8 mouse cellular contexts compared by ENCODE assay signal in the genomic region with DNA sequence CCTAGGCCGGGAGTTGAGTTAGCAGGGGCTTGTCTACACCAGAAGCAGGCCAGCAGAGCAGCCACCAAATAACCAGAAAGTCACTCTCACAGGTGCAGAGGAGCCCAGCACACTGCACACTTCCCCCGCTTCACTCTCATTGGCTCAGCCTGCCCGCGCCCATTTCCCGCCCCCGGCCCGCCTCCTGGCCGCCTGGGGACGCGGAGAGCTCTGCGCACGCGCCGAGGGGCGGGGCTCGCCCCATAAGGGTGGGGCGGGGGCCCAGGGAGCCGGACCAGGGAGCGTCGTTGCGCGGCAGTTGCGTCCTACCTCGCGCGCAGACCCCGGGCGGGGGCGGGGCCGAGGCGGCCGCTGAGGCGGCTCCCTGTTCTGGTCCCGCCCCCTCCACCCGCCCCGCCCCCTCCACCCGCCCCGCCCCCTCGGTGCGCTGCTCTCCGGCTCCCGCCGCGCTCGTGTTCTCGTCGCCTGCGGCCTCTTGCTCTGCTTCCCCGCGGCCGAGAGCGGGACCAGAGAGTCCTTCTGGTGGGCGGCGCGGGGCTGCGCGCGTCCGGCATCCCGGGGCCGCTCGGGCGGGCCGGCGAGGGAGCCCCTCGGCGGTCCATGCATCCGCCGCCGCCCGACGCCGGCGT. TPM values are rescaled to one million over a fixed set of nuclear protein-coding genes. Genes with fewer than 3 reads are reported as not detected.
DNase-seq lines count a peak whose midpoint lies in the region; ATAC-seq lines count a peak whose summit lies in the region.

A gene (plus strand): TSS at position 264 of the 629 bp plus-strand sequence.

- peak within 1 kb of the TSS; percentile 73 for H3K9ac ChIP-seq in heart, embryonic 12.5 days
- H3K9ac ChIP-seq in kidney, embryonic 16.5 days (replicated peaks; ENCODE audit: low read length): peak within 1 kb of the TSS; percentile 74

- no peak within 1 kb of the TSS for H3K27ac ChIP-seq in heart, embryonic 12.5 days (ENCODE audit: poor library complexity, severe bottlenecking)
- peak within 1 kb of the TSS; percentile 29; the same call in 1 of the 2 replicates for H3K27ac ChIP-seq in kidney, embryonic 16.5 days (ENCODE audit: low read length)

- DNase-seq in B cell, adult 2 months: peak; percentile 91 to 92
- peak; percentile 86 for DNase-seq in brain, embryonic 18.5 days (ENCODE audit: low read depth, low spot score)
- peak; percentile 13 for DNase-seq in fat pad, adult 2 months (ENCODE audit: extremely low read depth, low read depth, low spot score)
- peak; percentile 90 for DNase-seq in liver
- peak; percentile 83 to 84 for DNase-seq in spleen, postnatal 36 days (ENCODE audit: low spot score in 2 of 2)

- H3K9me3 ChIP-seq in heart, embryonic 12.5 days (replicated peaks): no peaks in the 10 kb centered on the region
- no peaks in the 10 kb centered on the region for H3K9me3 ChIP-seq in kidney, embryonic 16.5 days (ENCODE audit: low read length)

- under 1% methylated on average over 53 of the region's 74 CpGs for WGBS in heart, embryonic 12.5 days
- WGBS in kidney, embryonic 16.5 days: under 1% methylated on average over 36 of the region's 74 CpGs

- peak; percentile 97 for ATAC-seq in heart, embryonic 12.5 days (ENCODE audit: insufficient number of reproducible peaks, low FRiP score)
- peak; percentile 98 for ATAC-seq in kidney, embryonic 16.5 days (ENCODE audit: low FRiP score, low TSS enrichment)
- peak; percentile 56 for ATAC-seq in monocyte, adult 5-6 weeks (replicated peaks; ENCODE audit: insufficient number of reproducible peaks, low FRiP score, low TSS enrichment, poor library complexity, severe bottlenecking)

- peak within 1 kb of the TSS; percentile 97 for H3K4me2 ChIP-seq in heart, embryonic 12.5 days
- peak within 1 kb of the TSS; percentile 99 for H3K4me2 ChIP-seq in kidney, embryonic 16.5 days (replicated peaks; ENCODE audit: low read depth, low read length)

- peak within 1 kb of the TSS; percentile 66 for H3K4me3 ChIP-seq in heart, embryonic 12.5 days
- H3K4me3 ChIP-seq in kidney, embryonic 16.5 days (ENCODE audit: low read length): peak within 1 kb of the TSS; percentile 72

- no peaks in the 10 kb centered on the region for H3K36me3 ChIP-seq in heart, embryonic 12.5 days
- no peaks in the 10 kb centered on the region for H3K36me3 ChIP-seq in kidney, embryonic 16.5 days (ENCODE audit: insufficient read depth, low read length)

- H3K4me1 ChIP-seq in heart, embryonic 12.5 days (replicated peaks): peaks cover 8% of the 10 kb centered on the region; the same call in 1 of the 2 replicates
- peaks cover 9% of the 10 kb centered on the region for H3K4me1 ChIP-seq in kidney, embryonic 16.5 days (ENCODE audit: insufficient read depth, low read length)

- H3K27me3 ChIP-seq in heart, embryonic 12.5 days (replicated peaks): peaks cover 11% of the 10 kb centered on the region
- H3K27me3 ChIP-seq in kidney, embryonic 16.5 days (ENCODE audit: insufficient read depth, low read length): no peaks in the 10 kb centered on the region; the same call in 1 of the 2 replicates

RNA-seq across cellular contexts. Expression of the gene that starts here (rescaled TPM):
- 0.41 and 0.48 TPM in 2 replicates for polyA plus RNA-seq in heart, embryonic 12.5 days (2016; fragmentation: Nextera tagmentation; extraction: Ambion mirVana)
- 1.1 and 1.2 TPM in 2 replicates for polyA plus RNA-seq in kidney, embryonic 16.5 days (2015; fragmentation: Nextera tagmentation; extraction: Ambion mirVana)
- total RNA-seq in monocyte, adult 5-6 weeks (2017): 0.29 to 0.75 TPM (median 0.39 TPM) in 3 replicates

Comparison
In these comparisons a context has a peak if more than half of its experiments do, and no peak if none do; other contexts are left out.
1. Peak in ATAC-seq, H3K4me3 ChIP-seq, H3K9ac ChIP-seq and H3K4me2 ChIP-seq in heart, embryonic 12.5 days; RNA of the gene not detected or under 1 TPM.
2. Peak in ATAC-seq in monocyte, adult 5-6 weeks; RNA of the gene not detected or under 1 TPM.
3. DNase-seq: peak in every context shown above with its lines; median percentile 92 in B cell, adult 2 months; 90 in liver; 86 in brain, embryonic 18.5 days; 84 in spleen, postnatal 36 days; 13 in fat pad, adult 2 months.